Mouse (Mus musculus): ENCODE results near the gene Rnf43.

Gene Rnf43

GRCm38 (mm10) chr11:87761181-87761721 lies 98.7 kb downstream of the Rnf43 start:
- 24% methylated on average over 11 of the region's 11 CpGs for WGBS

GRCm38 (mm10) chr11:87761806-87762701 lies 99.5 kb downstream of the Rnf43 start:
- 42% methylated on average over 14 of the region's 14 CpGs for WGBS

GRCm38 (mm10) chr11:87762702-87763385 lies 100.3 kb downstream of the Rnf43 start:
- 32% methylated on average over 12 of the region's 12 CpGs for WGBS

- WGBS: 5% methylated on average over 17 of the region's 17 CpGs
Measured at GRCm38 (mm10) chr11:87763511-87763987, 101.0 kb downstream of the Rnf43 start.

GRCm38 (mm10) chr11:87763988-87764876 lies 101.7 kb downstream of the Rnf43 start:
- 1% methylated on average over 65 of the region's 65 CpGs for WGBS

- WGBS: 78% methylated on average over 4 of the region's 4 CpGs
Measured at GRCm38 (mm10) chr11:87768745-87769144, 106.2 kb downstream of the Rnf43 start.

- 56% methylated on average over 3 of the region's 3 CpGs for WGBS
Measured at GRCm38 (mm10) chr11:87770989-87771388, 108.5 kb downstream of the Rnf43 start.

GRCm38 (mm10) chr11:87772354-87772753 lies 109.8 kb downstream of the Rnf43 start:
- 73% methylated on average over 3 of the region's 3 CpGs for WGBS

GRCm38 (mm10) chr11:87778100-87778765 lies 115.7 kb downstream of the Rnf43 start:
- WGBS: 26% methylated on average over 32 of the region's 32 CpGs

GRCm38 (mm10) chr11:87778915-87779314 lies 116.4 kb downstream of the Rnf43 start:
- WGBS: 60% methylated on average over 12 of the region's 12 CpGs

GRCm38 (mm10) chr11:87779392-87779791 lies 116.9 kb downstream of the Rnf43 start:
- WGBS: 83% methylated on average over 4 of the region's 4 CpGs

- WGBS: 87% methylated on average over 8 of the region's 8 CpGs
Measured at GRCm38 (mm10) chr11:87780130-87780529, 117.6 kb downstream of the Rnf43 start.

Measured in cerebral cortex, adult 2 months (tissue).